Mouse (Mus musculus): ENCODE measurements at regions not wholly inside any gene's neighbourhood (a gene's known extent, or its start where the extent isn't known, plus 50 kb on each side); places are given as distances from the start of the nearest gene placed in this dataset.

GRCm38 (mm10) chr2:72875677-72876076 lies 104.6 kb downstream of the Sp3 start:
- in situ Hi-C loops (cut with MboI, MseI): loop anchor here in 1 of 2 experiments (10.0 kb wide), 1 partner anchor 761 kb away; no protein-coding TSS in a partner anchor

GRCm38 (mm10) chr2:72880016-72880415 lies 100.2 kb downstream of the Sp3 start:
- in situ Hi-C loops (cut with MboI, MseI): no loop called here

- in situ Hi-C loops (cut with MboI, MseI): no loop called here
These were observed 98.7 kb downstream of the Sp3 start for GRCm38 (mm10) chr2:72881554-72881953.

GRCm38 (mm10) chr2:72886250-72886649 lies 94.0 kb downstream of the Sp3 start:
- in situ Hi-C loops (cut with MboI, MseI): no loop called here
